Comparison of ENCODE assay signal across 15 mouse cellular contexts in the genomic region with DNA sequence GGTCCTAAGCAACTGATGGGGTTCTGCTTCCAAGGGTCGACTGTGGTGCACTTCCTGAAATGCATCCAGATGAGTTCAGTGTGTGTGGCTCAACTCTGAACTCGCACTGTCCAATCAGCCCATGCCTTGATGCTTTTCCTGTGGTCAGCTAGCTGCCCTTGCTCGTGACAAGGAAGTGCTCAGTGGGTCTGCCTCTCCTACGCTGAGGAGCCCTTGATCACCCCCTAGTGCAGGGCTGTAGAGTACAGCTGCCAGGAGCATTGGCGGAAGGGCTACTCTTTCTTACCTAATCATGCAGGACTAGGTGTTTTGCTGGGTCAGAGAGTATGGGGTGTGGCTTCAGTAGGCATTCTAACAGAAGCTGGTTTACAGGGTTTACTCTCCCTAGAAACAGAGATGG. TPM values are rescaled to one million over a fixed set of nuclear protein-coding genes. Genes with fewer than 3 reads are reported as not detected.
DNase-seq lines count a peak whose midpoint lies in the region; ATAC-seq and TF ChIP-seq lines count a peak whose summit lies in the region.
"Had no signal": no experiment of that assay in that cellular context is flagged by ENCODE, and none has a peak within 500 bp of the region (broad histone marks: within the 10 kb centered on the region; RNA-seq: fewer than 3 reads in every experiment).

No protein-coding gene starts in this region.

- intact Hi-C loops in heart, adult 2 months (cut with DNase I), result no loop called here
- intact Hi-C loops in heart, postnatal 10 days (cut with DNase I), result no loop called here

- no peak for TF ChIP-seq EP300 in heart, adult 2 months (IDR thresholded peaks at IDR 0.05; ENCODE audit: insufficient read depth, low read depth, low read length)

- no peak for DNase-seq in heart, adult 2 months
- DNase-seq in heart, postnatal 10 days, result no peak
- DNase-seq in A20 (ENCODE audit: low read depth, low spot score), result peak; percentile 49
- DNase-seq in liver, adult 2 months (ENCODE audit: extremely low read depth, low read depth, low spot score), result no peak
- no peak for DNase-seq in urinary bladder, postnatal 25 days (ENCODE audit: low spot score)
- no peak for DNase-seq in layer of hippocampus, adult 9-10 months (ENCODE audit: low spot score)
- DNase-seq: B cell, adult 2 months; kidney, postnatal 14 days; right cerebral cortex, postnatal 14 days had no signal

- no peak overlapping the region for H3K27ac ChIP-seq in heart, adult 2 months
- H3K27ac ChIP-seq in liver, adult 2 months (replicated peaks; ENCODE audit: insufficient read depth, low read depth, low read length), result no peak overlapping the region
- peak overlapping the region; percentile 25 for H3K27ac ChIP-seq in macrophage
- no peak overlapping the region for H3K27ac ChIP-seq in hindbrain, embryonic 13.5 days
- H3K27ac ChIP-seq: embryonic facial prominence, embryonic 12.5 days; limb, embryonic 13.5 days had no signal

- no peaks in the 10 kb centered on the region for H3K27me3 ChIP-seq in heart, adult 2 months (ENCODE audit: control insufficient read depth, insufficient read depth, low read length)
- H3K27me3 ChIP-seq in liver, adult 2 months (ENCODE audit: control insufficient read depth, insufficient read depth, low read length), result no peaks in the 10 kb centered on the region
- H3K27me3 ChIP-seq in hindbrain, embryonic 13.5 days, result no peaks in the 10 kb centered on the region
- H3K27me3 ChIP-seq: limb, embryonic 13.5 days had no signal

- H3K4me2 ChIP-seq in hindbrain, embryonic 13.5 days, result no peak overlapping the region
- H3K4me2 ChIP-seq: embryonic facial prominence, embryonic 12.5 days; limb, embryonic 13.5 days had no signal

- ATAC-seq in hindbrain, embryonic 13.5 days (ENCODE audit: low FRiP score), result no peak
- ATAC-seq: forebrain, embryonic 16.5 days had no signal

- TF ChIP-seq CTCF in heart, adult 2 months (IDR thresholded peaks at IDR 0.05), result peak; percentile 7; the same call in 1 of the 2 replicates
- peak; percentile 54 for TF ChIP-seq CTCF in liver, adult 2 months (IDR thresholded peaks at IDR 0.05; ENCODE audit: low read depth, low read length)

- H3K9me3 ChIP-seq in hindbrain, embryonic 13.5 days, result no peaks in the 10 kb centered on the region
- H3K9me3 ChIP-seq: embryonic facial prominence, embryonic 12.5 days; limb, embryonic 13.5 days had no signal

- no peaks in the 10 kb centered on the region for H3K36me3 ChIP-seq in heart, adult 2 months (ENCODE audit: control insufficient read depth, insufficient read depth, low read length)
- no peaks in the 10 kb centered on the region for H3K36me3 ChIP-seq in liver, adult 2 months (ENCODE audit: control insufficient read depth, insufficient read depth, low read length)
- H3K36me3 ChIP-seq in macrophage (ENCODE audit: inconsistent target), result no peaks in the 10 kb centered on the region
- H3K36me3 ChIP-seq in hindbrain, embryonic 13.5 days, result peaks cover 2% of the 10 kb centered on the region
- H3K36me3 ChIP-seq: embryonic facial prominence, embryonic 12.5 days had no signal

- no peak overlapping the region for H3K9ac ChIP-seq in heart, adult 2 months (ENCODE audit: low read depth, low read length)
- no peak overlapping the region for H3K9ac ChIP-seq in liver, adult 2 months (ENCODE audit: low read depth, low read length)
- H3K9ac ChIP-seq in hindbrain, embryonic 13.5 days, result no peak overlapping the region
- H3K9ac ChIP-seq: embryonic facial prominence, embryonic 12.5 days; limb, embryonic 13.5 days had no signal

- WGBS in heart, adult 2 months, result 27% methylated on average over 5 of the region's 5 CpGs
- 35% methylated on average over 5 of the region's 5 CpGs for WGBS in liver, adult 2 months
- WGBS in macrophage (ENCODE audit: missing documents), result 8% methylated on average over 5 of the region's 5 CpGs
- WGBS in hindbrain, embryonic 13.5 days, result 43% methylated on average over 5 of the region's 5 CpGs

- no peak for TF ChIP-seq POLR2A in heart, adult 2 months (IDR thresholded peaks at IDR 0.05; ENCODE audit: insufficient read depth, low read depth, low read length)
- TF ChIP-seq POLR2A in liver, adult 2 months (IDR thresholded peaks at IDR 0.05; ENCODE audit: extremely low read depth, insufficient read depth, low read length), result no peak

- no peak overlapping the region for H3K4me3 ChIP-seq in heart, adult 2 months
- no peak overlapping the region for H3K4me3 ChIP-seq in liver, adult 2 months (ENCODE audit: insufficient read depth, low read depth, low read length)
- H3K4me3 ChIP-seq in macrophage (ENCODE audit: inconsistent target), result no peak overlapping the region
- H3K4me3 ChIP-seq in hindbrain, embryonic 13.5 days, result no peak overlapping the region
- H3K4me3 ChIP-seq: embryonic facial prominence, embryonic 12.5 days; limb, embryonic 13.5 days; myocyte had no signal

- H3K79me2 ChIP-seq in heart, adult 2 months (replicated peaks; ENCODE audit: control insufficient read depth, insufficient read depth, low read length), result no peaks in the 10 kb centered on the region
- no peaks in the 10 kb centered on the region for H3K79me2 ChIP-seq in liver, adult 2 months (ENCODE audit: control insufficient read depth, insufficient read depth, low read length)
- H3K79me2 ChIP-seq in macrophage (ENCODE audit: inconsistent target), result no peaks in the 10 kb centered on the region

- H3K4me1 ChIP-seq in heart, adult 2 months (ENCODE audit: control insufficient read depth, insufficient read depth, low read length), result no peaks in the 10 kb centered on the region
- H3K4me1 ChIP-seq in liver, adult 2 months (ENCODE audit: control insufficient read depth, insufficient read depth, low read length), result no peaks in the 10 kb centered on the region
- H3K4me1 ChIP-seq in hindbrain, embryonic 13.5 days (replicated peaks), result no peaks in the 10 kb centered on the region
- H3K4me1 ChIP-seq: embryonic facial prominence, embryonic 12.5 days; limb, embryonic 13.5 days had no signal

RNA-seq across cellular contexts. Expression of a gene that starts 7.7 kb away (rescaled TPM):
- total RNA-seq in heart, adult 2 months (2021), result not detected
- 0.06 TPM in 1 of 2 replicates, not detected in the other for polyA plus RNA-seq in heart, adult 2 months (2012; rRNA removed)
- under 1 TPM in 1 of 2 experiments, not detected in 1; 0.31 TPM for total RNA-seq in heart, postnatal 10 days (2021)
- total RNA-seq in liver, adult 2 months (2014; rRNA removed), result 0.09 TPM in 1 of 2 replicates, not detected in the other
- 0.06 and 0.11 TPM in 2 replicates for polyA plus RNA-seq in liver, adult 2 months (2012; rRNA removed)
- total RNA-seq in macrophage (2018; cell fraction: chromatin; rRNA removed), result 1 to 10 TPM in 23 of 26 experiments, under 1 TPM in 2, not detected in 1; 0.31 to 7.1 (median 2.7) TPM
- total RNA-seq in macrophage (2018; cell fraction: cytosol; rRNA removed), result 1 to 10 TPM in 2 of 26 experiments, under 1 TPM in 24; 0.31 to 1.2 (median 0.64) TPM
- total RNA-seq in macrophage (2018; cell fraction: nucleus; rRNA removed), result 1 to 10 TPM in 21 of 26 experiments, under 1 TPM in 4, not detected in 1; 0.52 to 7.6 (median 2.1) TPM
- polyA plus RNA-seq in macrophage (2018), result 0.30 to 0.79 TPM (median 0.44 TPM) in 3 replicates
- 0.10 and 0.14 TPM in 2 replicates for polyA plus RNA-seq in hindbrain, embryonic 13.5 days (2015; fragmentation: Nextera tagmentation; extraction: Ambion mirVana)
- polyA plus RNA-seq: embryonic facial prominence, embryonic 12.5 days; forebrain, embryonic 16.5 days; limb, embryonic 13.5 days had no signal

RNA-seq across cellular contexts. Expression of a gene that starts 7.8 kb away (rescaled TPM):
- total RNA-seq in heart, adult 2 months (2021), result 10 to 100 TPM; 80.9 to 87.1 TPM
- polyA plus RNA-seq in heart, adult 2 months (2012; rRNA removed), result 124 and 155 TPM in 2 replicates
- total RNA-seq in heart, postnatal 10 days (2021), result 100 to 1,000 TPM; 103 TPM
- 135 and 193 TPM in 2 replicates for total RNA-seq in liver, adult 2 months (2014; rRNA removed)
- polyA plus RNA-seq in liver, adult 2 months (2012; rRNA removed), result 318 and 322 TPM in 2 replicates
- total RNA-seq in macrophage (2018; cell fraction: chromatin; rRNA removed), result 10 to 100 TPM; 14.3 to 46.8 (median 28.1) TPM
- total RNA-seq in macrophage (2018; cell fraction: cytosol; rRNA removed), result 100 to 1,000 TPM; 157 to 236 (median 188) TPM
- total RNA-seq in macrophage (2018; cell fraction: nucleus; rRNA removed), result 100 to 1,000 TPM in 24 of 26 experiments, 10 to 100 TPM in 2; 50.4 to 247 (median 148) TPM
- polyA plus RNA-seq in macrophage (2018), result 126 to 164 TPM (median 160 TPM) in 3 replicates
- 113 and 114 TPM in 2 replicates for polyA plus RNA-seq in hindbrain, embryonic 13.5 days (2015; fragmentation: Nextera tagmentation; extraction: Ambion mirVana)

RNA-seq across cellular contexts. Expression of a gene that starts 22.6 kb away (rescaled TPM):
- total RNA-seq in heart, adult 2 months (2021), result 10 to 100 TPM; 11.2 to 13.1 TPM
- polyA plus RNA-seq in heart, adult 2 months (2012; rRNA removed), result 8.4 and 15.3 TPM in 2 replicates
- total RNA-seq in heart, postnatal 10 days (2021), result 10 to 100 TPM; 13.3 to 14.4 TPM
- 15.2 TPM in 2 replicates for total RNA-seq in liver, adult 2 months (2014; rRNA removed)
- polyA plus RNA-seq in liver, adult 2 months (2012; rRNA removed), result 8.3 and 11.8 TPM in 2 replicates
- 100 to 1,000 TPM; 104 to 328 (median 180) TPM for total RNA-seq in macrophage (2018; cell fraction: chromatin; rRNA removed)
- 10 to 100 TPM; 18.7 to 34.2 (median 26.7) TPM for total RNA-seq in macrophage (2018; cell fraction: cytosol; rRNA removed)
- total RNA-seq in macrophage (2018; cell fraction: nucleus; rRNA removed), result 100 to 1,000 TPM in 7 of 26 experiments, 10 to 100 TPM in 19; 55.0 to 197 (median 83.4) TPM
- 33.6 to 77.4 TPM (median 33.7 TPM) in 3 replicates for polyA plus RNA-seq in macrophage (2018)
- polyA plus RNA-seq in hindbrain, embryonic 13.5 days (2015; fragmentation: Nextera tagmentation; extraction: Ambion mirVana), result 33.0 and 35.9 TPM in 2 replicates

RNA-seq across cellular contexts. Expression of a gene that starts 25.2 kb away (rescaled TPM):
- total RNA-seq in heart, adult 2 months (2021), result 10 to 100 TPM; 49.7 to 68.0 TPM
- polyA plus RNA-seq in heart, adult 2 months (2012; rRNA removed), result 49.9 and 51.7 TPM in 2 replicates
- 10 to 100 TPM; 48.0 to 54.1 TPM for total RNA-seq in heart, postnatal 10 days (2021)
- total RNA-seq in liver, adult 2 months (2014; rRNA removed), result 55.5 and 60.5 TPM in 2 replicates
- 51.7 and 57.2 TPM in 2 replicates for polyA plus RNA-seq in liver, adult 2 months (2012; rRNA removed)
- total RNA-seq in macrophage (2018; cell fraction: chromatin; rRNA removed), result 100 to 1,000 TPM in 5 of 26 experiments, 10 to 100 TPM in 21; 41.8 to 113 (median 78.7) TPM
- 10 to 100 TPM; 51.6 to 97.7 (median 81.3) TPM for total RNA-seq in macrophage (2018; cell fraction: cytosol; rRNA removed)
- total RNA-seq in macrophage (2018; cell fraction: nucleus; rRNA removed), result 100 to 1,000 TPM in 1 of 26 experiments, 10 to 100 TPM in 25; 43.1 to 104 (median 63.4) TPM
- polyA plus RNA-seq in macrophage (2018), result 55.2 to 73.5 TPM (median 59.6 TPM) in 3 replicates
- polyA plus RNA-seq in hindbrain, embryonic 13.5 days (2015; fragmentation: Nextera tagmentation; extraction: Ambion mirVana), result 77.4 and 85.5 TPM in 2 replicates

RNA-seq across cellular contexts. Expression of a gene that starts 25.4 kb away (rescaled TPM):
- 10 to 100 TPM; 15.2 to 16.8 TPM for total RNA-seq in heart, adult 2 months (2021)
- 21.6 and 22.7 TPM in 2 replicates for polyA plus RNA-seq in heart, adult 2 months (2012; rRNA removed)
- total RNA-seq in heart, postnatal 10 days (2021), result 10 to 100 TPM; 15.9 TPM
- 10.0 and 10.3 TPM in 2 replicates for total RNA-seq in liver, adult 2 months (2014; rRNA removed)
- polyA plus RNA-seq in liver, adult 2 months (2012; rRNA removed), result 11.6 and 14.5 TPM in 2 replicates
- 100 to 1,000 TPM in 6 of 26 experiments, 10 to 100 TPM in 20; 41.8 to 130 (median 79.6) TPM for total RNA-seq in macrophage (2018; cell fraction: chromatin; rRNA removed)
- total RNA-seq in macrophage (2018; cell fraction: cytosol; rRNA removed), result 10 to 100 TPM; 17.6 to 34.4 (median 25.4) TPM
- 100 to 1,000 TPM in 1 of 26 experiments, 10 to 100 TPM in 25; 24.2 to 112 (median 63.8) TPM for total RNA-seq in macrophage (2018; cell fraction: nucleus; rRNA removed)
- polyA plus RNA-seq in macrophage (2018), result 25.6 to 50.5 TPM (median 36.1 TPM) in 3 replicates
- 55.7 and 56.0 TPM in 2 replicates for polyA plus RNA-seq in hindbrain, embryonic 13.5 days (2015; fragmentation: Nextera tagmentation; extraction: Ambion mirVana)
